Mouse (Mus musculus) R1 (cell line): ENCODE measurements around the gene Olfm3.
A peak's percentile ranks its signal among the peaks of the same experiment; 100 is the strongest.

Source experiments
- DNase-seq: peaks from one replicate; pipeline ENCODE4 v3.0.0-alpha.2; 2018; ENCODE audit warnings: low read depth, low spot score

Olfm3 gene

DNA sequence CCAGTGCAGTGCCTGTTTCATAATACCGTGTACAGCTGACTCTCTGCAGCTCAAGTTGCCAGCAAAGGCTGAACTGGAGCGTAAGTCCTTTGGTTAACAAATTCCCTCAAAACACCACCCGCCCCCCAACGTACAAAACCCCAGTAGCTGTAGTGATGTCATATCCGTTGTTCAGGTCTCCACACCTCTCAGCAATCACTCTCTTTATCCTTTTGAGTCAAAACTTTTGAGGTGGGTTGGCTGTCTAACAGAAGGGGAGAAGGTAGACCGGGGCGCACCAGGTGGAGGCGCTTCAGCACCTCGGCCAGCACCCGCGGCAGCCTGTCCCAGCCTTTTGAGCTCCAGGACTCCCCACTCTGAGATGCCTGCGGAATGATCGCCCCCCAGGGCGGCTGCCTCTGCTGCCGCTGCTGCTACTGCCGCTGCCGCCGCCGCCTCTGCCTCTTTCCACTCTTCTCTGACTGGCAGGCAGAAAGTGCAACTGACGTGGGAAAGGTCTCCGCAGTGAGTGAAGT, at the start of gene Olfm3:
Olfm3 (plus strand) TSS at position 155 of the 515 bp plus-strand sequence.
- DNase-seq, result peak; percentile 65

DNA sequence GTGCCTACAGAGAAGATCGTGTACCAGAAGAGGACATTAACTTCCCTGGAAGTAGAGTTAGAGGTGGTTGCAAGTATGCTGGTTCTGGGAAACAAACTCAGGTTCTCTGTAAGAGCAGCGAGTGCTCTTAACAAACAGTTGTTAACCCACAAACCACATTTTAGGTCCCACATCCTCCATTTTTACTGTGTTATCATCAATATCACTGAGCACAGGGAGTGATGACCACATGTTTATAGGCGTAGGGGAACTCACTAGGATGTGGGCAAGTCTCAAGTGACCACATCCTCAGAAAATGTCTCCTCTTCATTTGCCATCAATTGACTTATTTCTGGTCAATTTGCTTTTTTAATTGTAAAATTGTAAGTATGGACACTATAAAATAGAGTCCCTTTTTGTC, 14.1 kb upstream of the Olfm3 start:
- DNase-seq, result no peak

DNA sequence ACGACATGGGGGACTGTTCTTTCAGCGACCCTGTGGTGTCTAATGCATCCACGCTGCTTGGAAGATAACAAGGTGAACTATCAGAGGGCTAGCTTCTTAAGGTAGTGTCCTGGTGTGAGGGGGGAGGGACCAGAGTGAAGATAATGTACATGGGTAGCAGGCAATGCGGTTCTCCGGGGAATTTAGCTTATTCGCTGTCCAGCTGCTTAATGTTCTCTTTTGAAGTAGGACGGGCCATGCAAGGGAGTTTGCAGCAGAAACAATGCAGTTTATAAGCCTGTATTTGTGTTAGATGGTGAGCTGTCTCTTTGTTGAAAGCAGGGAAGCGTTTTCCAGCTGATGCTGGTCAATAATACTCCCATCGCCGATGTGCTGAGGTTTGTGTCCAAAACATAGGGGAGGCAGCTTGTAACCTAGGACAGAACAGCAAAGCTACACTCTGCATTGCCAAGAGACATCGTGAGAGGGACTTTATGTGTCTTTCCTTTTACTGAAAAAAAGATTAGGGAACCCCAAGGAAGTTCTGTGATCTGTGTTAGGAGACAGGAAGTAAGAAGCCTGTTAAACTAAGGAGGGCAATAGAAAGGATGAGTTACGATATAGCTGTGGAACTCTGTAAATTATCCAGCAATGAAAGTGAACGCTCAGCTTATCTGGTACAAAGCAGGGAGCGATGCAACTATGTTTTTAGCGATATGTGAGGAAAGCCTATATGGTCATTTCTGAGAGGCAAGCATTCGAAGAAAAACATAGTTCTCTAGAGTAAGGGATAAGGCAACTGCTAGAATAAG, 950 bp downstream of the Olfm3 start:
- DNase-seq, result peak; percentile 7

DNA sequence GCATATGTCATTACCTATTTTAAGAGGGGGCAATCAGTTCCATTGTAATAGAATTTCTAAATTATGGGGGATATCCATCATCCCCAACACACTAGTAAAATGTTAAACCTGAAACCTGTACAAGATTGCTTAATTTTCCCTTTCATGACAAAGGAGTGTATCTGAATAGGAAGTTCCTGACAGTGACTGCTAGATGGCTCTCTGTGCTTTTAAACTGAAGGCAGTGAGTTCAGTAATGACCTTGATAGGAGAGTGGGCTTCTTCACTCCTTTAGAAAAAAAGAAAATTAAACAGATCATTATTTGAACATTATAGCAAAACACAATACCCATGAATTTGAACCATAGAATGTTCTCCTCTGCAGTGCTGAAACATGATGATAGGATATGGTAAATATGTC, 3.7 kb downstream of the Olfm3 start:
- DNase-seq, result no peak

DNA sequence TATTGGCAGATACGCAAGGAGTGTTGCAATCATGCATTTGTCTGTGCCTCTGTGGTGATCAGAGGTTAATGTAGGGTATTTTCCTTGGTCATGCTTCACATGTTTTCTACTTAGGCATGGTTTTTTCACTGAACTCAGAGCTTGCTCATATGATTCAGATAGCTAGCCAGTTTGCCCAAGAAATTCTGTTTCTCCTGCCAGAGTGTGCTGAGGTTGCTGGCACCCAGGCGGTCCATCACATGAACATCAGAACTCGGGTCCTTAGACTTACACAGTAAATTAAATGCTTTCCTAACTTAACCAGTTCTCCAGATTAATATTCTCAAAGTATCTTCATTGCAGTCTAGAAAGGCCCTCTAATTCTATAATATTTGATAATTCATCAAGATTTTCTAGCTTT, 5.0 kb downstream of the Olfm3 start:
- no peak for DNase-seq

DNA sequence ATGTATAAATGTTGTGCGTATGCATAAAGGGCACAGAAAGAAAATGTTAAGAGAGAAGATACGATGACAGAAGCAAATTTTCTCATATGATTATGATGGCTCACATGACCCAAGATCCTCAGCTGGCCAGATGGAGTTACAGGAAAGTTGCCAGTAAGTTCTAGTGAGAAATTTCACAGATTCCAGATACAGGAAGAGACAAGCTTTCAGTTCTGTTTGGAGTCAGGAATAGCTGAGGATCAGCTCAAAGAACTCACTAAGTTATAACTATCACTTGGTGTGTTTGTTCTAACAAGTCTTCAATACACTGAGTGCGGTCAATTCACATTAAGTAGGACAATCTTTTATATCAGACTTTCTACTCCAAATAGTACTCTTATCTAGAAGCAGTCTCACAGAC, 16.2 kb downstream of the Olfm3 start:
- DNase-seq, result no peak

DNA sequence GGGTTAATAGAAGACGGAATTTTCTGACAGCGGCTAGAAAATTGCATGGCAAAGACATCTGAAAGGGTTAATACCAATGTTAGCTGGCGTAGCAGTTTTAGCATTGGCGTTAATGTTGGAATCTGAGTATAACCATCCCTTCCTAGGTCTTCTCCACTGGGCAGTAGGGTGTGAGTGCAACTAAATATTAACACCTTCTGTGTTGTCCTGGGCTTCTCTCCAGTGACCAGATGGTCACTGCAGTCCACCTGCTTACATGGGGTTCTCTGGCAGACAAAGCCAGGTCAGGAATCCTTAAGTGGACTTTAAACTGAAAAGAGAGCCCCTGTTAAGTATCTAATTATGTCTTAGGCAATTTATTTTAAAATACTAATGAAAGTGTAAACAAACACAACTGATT, 25.7 kb downstream of the Olfm3 start:
- DNase-seq, result no peak

DNA sequence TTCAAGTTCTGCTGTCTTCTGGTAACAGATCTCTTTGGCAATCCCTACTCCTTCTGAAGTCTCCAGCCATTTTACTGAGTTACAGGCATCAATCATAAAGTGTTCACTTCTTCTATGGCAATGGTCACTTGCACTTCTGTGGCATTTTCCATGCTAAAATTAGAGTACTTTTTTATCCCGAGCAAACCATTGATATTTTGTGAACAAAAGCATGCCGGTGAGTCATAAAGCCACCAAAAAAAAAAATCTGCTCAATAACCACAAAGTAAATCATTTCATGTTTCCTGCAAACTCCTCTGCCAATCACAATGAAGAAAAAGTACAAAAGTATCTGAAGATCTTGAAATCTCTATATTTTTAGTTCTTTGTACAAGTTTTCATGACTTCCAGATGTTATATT, 26.5 kb downstream of the Olfm3 start:
- DNase-seq, result no peak

DNA sequence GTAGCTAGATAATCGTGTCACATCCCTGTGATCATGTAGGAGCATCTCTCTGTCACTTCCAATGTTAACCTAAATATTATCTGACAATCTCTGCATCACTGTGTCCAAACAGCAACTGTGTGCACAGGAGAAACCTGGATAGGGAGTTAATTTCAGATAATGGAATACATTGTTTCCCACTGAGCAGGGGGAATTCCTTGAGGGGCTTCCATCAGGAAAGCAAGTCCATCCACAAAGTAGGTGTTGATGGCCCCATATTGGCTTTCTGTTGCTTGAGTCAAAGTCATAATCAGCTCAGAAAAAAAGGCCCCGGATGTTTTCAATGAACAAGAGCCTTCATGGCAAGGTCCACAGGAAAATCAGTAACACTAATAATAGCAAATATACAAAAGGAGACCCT, 26.9 kb downstream of the Olfm3 start:
- no peak for DNase-seq

DNA sequence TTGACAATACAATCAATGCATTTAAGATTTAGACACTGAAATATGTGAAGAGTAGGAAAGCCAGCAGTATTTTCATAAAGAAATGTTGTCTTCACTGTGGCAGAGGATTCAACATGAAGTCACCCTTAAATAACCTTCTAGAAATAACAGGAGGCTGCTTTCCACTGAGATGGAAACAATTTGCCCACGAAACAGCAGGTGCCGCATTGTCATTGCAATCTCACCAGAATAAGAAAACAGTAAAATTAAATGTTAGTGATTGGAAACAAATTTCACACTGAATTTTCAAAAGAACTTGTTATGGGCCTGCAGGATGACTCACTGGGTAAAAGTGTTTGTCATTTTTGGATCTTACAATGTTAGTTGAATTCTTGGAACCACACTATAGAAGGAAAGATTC, 29.0 kb downstream of the Olfm3 start:
- DNase-seq, result no peak

DNA sequence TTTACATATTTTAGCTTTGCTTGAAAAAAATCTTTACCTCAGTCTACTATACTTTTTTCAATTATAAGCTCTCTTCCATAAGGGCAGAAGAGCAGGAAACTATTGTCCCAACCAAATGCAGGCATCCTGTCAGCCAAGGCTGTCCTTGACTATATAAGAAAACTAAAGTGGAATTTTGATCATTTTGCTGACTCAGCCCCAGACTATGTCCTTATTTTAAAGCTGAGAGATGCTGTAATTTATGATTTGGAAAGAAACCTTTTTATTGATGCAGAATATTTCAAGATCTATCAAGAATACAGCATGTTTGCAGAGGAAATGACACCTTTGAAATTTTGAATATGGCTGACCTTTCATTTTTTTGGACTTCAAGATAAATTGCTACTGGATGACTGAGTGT, 51.0 kb downstream of the Olfm3 start:
- DNase-seq, result no peak

DNA sequence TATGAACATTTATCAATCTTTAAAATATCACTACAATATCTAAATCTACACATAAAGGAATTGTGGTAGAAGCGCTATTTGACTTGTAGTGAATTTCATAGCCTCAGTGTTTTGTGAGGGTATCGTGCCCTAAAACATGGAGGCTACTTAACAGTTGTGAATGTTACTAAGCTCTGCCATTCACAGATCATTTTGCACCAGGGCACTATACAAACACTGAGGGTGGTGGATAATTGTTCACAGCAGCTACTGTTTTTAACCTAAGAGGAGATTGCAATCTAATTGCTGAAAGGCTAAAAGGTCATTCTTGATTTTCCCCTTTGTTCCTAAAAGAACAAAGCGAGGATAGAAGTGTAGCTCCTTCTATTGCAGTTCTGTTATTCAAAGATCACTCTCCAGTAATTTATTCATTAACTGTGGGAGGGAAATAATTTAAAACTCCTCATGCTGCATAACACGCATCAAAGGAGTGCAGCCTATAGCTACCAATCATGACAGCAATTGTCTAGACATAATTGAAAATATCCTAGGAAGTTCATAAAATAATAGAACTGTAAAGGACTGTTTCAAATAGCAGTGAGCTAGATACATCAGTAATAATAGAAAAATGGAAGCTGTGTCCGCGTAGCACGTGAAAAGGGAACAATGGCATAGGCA, 55.6 kb downstream of the Olfm3 start:
- DNase-seq, result no peak

DNA sequence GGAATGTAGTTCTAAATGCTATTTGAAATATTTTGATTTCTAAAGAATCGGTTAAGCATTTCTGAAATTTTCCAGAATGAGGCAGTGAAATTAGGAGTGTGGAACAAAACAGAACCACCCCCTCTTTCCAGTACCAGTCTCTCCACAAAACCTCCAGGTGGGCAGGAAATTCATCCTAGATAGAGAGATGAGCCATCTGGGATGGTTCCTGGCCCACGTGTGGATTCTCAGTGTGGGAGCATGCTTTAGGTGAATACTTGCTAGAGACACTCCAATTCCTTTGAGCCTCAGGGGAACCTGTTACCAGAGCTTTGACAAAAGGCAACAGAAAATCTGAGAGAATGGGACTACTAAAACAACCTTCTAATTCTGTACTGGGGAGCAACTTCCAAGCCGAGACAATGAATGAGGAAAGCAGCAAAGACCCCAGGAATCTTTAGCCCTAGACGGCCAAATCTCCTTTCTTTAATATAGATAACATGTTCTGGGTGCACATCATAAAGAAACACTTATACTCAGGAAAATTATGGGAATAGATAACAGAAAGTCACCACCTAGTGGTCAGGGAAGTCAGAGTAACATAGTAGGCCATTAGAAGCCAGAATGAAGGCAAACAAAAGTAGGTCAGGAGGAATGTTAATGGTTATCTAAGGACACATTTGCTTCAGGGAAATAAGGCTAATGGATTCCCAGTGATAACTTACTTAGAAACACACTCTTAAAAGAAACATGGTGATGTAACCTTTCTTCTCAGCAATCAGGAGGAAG, 58.6 kb downstream of the Olfm3 start:
- no peak for DNase-seq

DNA sequence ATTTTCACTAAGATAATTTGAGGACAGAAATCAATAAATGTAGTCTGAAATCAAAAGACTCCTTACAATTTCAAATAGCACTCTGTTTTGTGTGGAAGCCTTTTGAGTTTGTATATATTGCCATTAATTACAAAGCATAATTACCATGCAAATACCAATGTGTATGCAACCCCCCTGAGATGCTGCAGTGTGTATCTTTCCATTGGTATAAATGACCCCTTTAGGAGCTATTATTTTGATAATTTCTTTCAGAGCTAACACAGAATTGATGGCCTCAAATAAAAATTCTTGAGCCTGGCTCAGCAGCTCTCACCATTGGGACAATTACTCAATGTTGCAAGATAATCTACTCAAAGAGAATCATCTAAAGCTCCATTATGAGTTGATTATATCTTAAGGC, 67.3 kb downstream of the Olfm3 start:
- DNase-seq, result no peak

DNA sequence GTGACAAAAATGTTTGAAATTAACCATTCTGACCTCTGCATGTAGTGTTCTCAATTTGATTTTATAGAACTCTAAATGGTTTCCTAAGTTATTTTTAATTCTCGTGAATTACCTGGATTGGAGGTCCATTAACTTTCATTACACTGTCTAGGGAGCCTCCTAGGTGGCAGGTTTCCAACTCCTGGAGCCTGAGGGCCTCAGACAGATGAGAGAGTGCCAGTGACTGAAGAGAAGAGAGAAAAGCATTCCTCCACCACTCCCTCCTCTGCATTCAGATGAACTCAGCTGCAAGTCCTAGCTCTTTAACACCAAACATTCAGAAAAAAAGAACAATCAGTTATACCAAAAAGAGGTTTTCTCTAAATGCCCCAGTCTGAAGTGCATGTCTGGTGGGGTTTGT, 68.6 kb downstream of the Olfm3 start:
- DNase-seq, result no peak

DNA sequence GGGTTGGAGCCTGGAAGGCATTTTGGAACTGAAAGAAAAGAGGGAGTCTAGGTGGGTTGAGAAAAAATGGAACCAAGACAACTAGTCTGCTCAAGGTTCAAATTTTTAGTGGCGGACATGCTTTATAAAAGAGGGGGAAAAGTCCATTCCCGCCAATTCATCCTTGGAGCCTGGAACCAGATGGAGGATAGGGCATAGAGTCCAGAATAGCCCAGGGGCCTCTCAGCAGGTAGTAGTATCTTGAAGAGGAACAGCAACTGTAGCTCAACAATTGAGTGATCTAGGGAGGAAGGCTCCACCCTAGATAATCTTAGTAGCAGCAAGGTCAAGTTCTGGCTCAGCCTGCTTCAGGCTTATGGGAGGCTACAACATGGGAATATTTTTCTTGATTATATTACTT, 87.0 kb downstream of the Olfm3 start:
- DNase-seq, result no peak

DNA sequence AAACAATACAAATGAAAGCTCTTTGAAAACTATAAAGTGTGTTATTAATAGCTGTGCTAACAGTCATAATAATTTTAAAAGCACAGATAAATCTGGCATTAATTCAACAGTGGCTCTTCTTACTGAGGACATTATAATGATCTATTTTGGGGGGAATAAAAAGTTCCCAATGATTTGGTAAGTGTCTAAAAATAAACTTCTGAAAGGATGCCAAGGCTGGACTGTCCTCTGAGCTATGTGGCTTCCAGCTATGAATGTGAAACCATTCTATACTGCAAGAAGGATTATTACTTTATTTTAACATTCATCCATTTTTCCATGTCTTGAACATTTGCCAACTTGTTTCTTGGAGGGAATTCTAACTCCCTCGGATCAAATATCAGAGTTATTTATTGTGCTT, 92.1 kb downstream of the Olfm3 start:
- no peak for DNase-seq

DNA sequence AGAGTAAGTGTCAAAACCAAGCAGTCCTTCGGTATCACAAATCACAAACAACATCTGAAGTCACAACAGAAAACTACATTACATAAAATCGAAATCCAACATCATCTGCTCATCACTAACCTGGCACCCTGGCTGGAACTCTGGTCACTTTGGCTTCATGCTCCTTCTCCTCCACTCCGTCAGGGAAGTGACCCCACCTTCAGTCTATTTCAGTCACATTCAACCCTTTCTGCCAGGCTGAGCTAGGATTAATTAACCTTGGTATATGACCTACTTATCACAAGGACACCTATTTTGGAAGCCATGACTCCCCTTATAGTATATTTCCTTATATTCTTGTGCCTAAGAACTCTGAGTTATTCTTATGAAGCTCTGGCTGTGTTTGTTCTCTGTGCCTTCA, 123.7 kb downstream of the Olfm3 start:
- no peak for DNase-seq

DNA sequence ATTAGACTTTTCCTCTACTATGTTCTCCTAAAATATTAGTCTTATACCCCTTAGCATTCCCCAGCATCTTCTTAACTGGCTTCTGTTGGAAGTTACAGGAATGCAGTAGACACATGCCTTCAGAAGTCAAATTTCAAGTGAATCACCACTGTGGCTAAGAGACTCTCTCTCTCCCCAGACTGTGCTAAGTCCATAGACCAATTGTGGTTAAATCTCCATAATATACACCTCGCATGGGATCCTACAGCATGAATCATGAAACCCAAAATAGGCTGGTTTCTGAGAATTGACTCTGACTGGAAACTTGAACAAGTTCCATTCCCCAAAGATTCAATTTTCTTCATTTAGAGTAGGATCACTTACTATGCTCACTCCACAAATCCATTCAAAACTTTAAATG, 124.2 kb downstream of the Olfm3 start:
- no peak for DNase-seq

DNA sequence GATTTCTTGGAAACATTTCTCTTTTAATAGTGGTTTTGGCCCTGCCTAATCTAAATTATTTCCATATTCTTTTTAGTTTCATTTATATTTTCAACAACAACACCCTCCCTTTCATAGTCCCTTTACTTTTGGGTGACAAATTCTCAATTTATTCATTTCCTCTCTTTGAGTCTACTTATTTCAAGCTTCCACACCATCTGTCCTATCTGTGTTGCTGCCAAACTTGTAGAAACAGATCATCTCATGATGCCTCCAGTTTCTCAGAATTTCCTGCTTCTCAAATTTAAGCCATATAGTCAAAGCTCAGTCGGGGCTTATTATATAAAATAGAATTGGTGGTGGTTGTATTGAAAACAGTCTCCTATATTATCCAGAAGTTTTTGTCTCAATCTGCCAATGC, 124.7 kb downstream of the Olfm3 start:
- no peak for DNase-seq

DNA sequence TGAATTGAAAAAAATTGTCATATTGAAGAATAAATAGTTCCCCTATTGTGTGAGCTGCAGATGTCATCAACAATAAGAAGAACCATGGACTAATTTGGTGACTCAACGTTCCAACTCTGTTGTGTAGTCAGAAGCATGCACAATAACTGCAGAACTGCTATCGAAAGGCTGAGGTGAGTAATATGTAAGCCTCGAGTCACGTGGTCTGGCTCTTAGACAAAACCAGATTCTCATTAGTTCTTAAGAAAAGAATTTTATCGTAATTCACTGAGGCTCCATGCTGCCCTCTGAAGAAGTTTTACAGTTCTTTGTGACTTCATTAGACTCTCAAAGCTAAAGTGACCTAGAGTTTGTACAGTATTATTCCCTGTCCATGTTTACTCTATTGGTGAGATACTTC, 145.2 kb downstream of the Olfm3 start:
- no peak for DNase-seq

DNA sequence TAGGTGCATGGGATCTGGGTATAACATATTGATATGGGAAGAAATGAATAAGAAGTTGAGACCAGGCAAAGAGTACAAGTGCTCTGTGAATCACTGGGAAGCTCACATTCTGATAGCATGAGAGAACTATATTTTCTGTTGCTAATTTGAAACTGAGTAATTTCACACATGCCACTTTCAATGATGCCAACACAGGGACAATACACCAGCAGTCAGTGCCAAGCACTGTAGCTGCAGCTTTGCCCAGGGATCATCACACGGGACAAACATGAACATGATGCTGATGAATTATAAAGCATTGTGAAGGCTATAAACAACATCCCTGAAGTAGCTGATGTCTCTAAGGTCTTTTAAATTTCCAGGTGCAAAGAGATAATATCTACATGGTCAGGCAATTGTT, 161.0 kb downstream of the Olfm3 start:
- DNase-seq, result no peak
